Mouse (Mus musculus) layer of hippocampus, postnatal 36 days (tissue): ENCODE measurements around the gene Best1. TPM values are rescaled to one million over a fixed set of nuclear protein-coding genes. Genes with fewer than 3 reads are reported as not detected.

Experiments
- DNase-seq, 2 experiments: peaks; one replicate each; pipeline ENCODE4 v3.0.0; 2022
- total RNA-seq, 2 experiments: library from RNA; stranded (reverse); gene quantifications; 2 replicates each; pipeline ENCODE4 v1.2.3; 2021

Best1 gene
- total RNA-seq, 2 experiments from 2014 or later: 0.52 to 0.58 TPM

DNA sequence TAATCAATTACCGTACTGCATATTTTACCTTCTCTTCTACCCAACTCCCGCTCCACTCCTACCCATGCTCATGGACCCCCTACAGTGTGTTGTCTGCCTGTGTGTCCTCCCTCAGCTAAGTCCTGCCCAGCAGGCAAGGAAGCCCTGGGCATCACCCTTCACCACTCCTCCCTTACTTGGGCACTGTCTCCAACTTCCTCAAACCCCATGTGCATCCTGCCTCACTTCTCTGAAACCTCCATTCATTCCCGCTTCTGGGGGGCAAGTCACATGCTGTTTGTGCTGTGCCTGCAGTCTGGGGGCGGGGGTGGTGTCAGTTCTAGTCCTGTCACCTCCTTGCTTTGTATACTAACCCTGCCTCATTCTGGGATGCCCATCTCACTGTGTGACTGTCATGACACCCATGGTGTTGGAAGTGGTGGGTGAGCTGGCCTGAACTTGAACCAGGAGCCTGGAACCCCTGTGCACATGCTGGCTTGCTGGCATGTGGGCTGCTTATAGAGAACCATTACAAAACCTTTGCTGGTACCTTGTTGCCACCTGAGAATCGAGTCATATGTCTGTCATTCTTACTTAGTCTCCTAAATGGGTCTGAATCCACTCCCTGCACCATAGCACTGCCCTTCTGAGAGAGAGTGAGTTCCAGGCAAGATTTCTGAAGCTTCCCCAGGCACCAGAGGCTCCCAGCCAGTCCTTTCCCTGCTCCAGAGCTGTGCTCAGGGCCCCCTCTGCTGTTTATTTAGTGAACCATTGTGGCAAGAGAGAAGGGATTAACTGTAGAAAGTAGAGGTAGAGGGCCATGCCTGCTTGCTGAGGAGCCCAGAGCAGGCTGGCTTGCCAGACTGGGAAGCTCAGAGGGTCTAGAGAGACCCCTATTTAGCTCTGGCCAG, 21.2 kb upstream of the Best1 start:
- DNase-seq: peak; percentile 52 to 69

DNA sequence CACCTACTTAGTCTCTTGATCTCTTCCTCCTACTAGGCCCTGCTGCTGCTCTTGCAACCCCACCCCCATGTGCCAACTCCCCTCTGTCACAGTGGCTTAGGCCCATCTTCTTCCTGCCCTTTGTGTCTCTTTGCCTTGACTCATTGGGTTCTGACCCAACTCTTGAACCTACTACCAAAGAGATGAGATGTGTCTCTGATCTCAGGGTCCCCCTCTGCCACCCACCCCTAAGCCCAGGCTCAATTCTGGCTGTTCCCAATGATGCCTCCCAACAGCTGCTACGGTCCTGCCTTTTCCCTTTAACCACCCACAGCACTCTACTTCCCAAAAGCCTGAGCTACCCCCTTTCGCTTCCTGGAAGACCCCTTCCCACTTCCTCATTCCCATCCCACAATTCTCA, 20.5 kb upstream of the Best1 start:
- no peak for DNase-seq

DNA sequence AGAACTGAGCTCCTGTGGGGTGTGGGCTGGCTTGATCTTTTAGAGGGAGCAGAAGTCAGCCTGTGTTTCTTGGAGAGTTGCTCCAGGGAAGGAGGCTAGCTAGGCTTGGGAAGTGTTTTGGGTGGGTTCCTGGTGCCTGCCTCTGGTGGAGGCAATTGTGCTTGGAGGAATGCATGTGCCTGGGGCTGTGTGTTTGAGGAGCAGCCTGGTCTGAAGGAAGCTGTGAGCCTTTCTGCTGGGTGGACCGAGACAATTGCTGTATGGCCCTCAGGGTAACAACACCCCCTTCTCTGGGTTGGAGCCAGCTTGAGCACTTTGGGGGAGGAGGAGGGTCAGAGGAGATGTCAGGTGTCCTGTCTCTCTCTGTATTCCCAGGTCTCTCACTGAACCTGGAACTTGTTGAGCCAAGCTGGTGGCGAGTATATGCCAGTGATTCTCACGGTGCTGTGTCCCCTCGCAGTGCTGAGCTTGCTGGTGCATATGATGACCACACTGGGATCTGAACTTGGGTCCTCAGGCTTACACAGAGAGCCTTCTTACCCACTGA, 17.9 kb upstream of the Best1 start:
- DNase-seq: no peak

DNA sequence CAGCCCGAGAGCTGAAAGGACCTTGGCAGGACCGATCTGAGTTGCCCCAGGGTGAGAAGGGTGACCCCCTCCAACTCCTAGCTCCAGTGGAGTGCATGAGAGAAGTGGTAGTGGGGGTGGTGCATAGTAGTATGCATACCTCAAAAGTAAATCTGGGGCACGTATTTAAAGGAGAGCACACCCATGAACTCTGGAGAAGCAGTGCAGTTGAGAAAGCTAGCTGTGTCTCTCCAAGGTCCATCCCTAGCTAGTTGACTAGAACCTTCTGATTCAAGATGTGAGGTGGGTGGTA, 17.0 kb upstream of the Best1 start:
- no peak for DNase-seq

DNA sequence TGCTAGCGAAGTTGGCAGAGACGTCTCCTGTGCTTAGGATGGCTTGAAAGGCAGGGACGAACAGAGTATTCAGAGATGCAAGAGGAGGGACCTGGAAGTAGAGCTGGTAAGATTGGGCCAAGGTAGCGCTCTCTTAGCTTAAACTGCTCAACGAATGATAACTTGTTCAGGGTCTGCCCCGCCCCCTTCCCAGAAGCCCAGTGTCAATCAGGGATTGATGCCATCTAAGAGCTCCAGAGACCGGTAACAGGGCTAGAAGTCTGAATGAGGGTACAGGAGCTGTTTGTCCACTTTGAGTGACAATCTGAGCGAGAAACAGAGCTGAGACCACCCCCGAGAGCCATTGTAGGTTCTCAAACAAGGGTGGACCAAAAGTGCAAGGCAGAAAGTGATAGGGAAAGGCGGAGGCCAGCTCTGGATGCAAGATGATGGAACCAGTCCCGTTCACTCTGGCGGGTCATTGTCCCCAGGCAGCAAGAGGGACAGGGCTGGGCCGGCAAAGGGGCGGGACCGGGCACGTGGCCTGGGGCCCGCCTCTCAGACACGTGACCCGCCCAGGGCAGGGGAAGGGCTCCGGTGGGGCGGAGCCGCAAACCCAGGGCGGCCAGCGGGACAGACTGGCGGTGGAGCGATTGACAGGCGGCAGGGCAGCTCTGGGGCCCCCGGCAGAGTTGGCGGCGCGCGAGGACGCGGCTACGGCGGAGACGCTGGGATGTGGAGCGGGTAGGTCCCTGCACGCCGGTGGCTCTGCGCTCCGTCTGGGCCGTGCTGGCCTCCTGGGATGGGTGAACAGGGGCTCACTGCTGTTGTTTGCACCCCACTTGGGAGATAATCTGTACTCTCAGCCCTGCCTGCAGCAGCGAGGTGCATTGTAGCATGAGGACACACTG, 16.4 kb upstream of the Best1 start:
- peak; percentile 83 to 87 for DNase-seq

DNA sequence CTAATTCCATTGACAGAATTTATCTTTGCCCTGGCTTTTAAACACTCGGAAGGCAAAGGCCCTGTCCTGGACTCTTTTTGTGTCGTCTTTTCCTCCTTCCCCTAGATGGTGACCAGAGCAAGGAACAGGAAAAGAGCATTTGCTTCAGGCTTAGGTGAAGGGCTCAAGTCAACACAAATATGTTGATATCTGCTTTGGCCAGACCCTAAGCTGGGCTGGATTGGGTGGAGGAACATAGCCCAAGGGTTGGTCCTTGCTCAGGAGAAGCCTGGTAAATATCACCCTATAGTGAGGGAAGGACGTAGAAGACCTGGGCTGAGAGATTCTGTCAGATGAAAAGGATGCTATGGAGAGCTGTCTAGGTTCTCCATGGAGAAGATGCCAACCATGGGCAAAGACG, 14.7 kb upstream of the Best1 start:
- no peak for DNase-seq

DNA sequence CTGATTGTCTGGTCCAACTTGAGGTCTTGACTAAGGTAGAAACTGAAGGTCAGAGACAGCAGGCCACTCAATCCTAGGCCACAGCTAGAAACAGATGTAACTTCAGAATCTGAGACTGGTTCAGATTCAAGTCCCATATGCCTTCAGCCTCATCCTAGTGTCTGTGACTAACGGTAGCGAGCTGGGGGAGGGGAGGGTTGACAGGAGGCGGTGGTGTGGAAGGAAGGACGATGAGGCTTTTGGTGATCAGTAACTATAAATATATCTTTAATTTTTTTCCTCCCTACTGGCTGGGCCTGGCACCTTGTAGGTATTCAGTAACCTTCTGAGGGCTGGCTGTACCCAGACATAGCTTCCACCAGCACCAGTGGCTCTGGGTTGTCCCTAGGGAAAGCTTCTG, 14.0 kb upstream of the Best1 start:
- no peak for DNase-seq

DNA sequence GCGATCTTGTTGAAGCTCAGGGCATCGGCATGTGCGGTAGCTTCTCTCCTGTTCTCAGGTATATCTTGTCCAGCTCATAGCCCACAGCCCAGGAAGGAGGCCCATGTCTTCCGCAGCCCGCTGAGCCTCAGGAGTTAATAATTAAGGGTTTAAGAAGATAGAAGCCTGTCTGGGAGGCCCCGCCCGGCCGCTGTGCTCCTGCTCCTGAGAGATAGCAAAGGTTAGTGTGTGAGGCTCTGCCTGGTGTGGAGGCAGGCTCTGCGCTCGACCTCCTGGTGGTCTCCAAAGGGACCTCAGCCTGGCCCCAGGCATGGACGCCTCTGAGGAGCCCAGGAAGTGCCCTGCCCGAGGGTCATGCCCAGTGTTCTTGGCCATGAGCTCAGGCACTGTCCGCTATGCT, 13.4 kb upstream of the Best1 start:
- no peak for DNase-seq

DNA sequence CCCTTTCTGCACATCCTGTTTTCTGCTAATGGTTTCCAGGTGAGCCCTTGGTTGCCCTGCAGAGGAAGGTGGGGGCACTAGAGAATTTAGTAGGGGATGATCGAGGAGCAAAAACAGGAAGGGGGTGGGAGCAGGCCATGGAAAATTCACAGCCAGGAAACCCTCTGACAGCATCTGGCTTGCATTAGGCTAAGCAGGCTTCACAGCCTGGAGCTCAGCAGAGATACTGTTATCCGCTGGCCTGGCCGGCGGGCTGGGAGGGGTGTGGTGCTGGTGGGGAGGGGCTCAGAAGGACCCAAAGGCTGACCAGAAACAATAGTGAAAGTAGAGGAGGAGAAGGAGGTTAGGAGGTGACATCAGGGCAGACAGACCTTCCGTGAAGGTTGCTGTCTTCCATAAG, 12.5 kb upstream of the Best1 start:
- no peak for DNase-seq

DNA sequence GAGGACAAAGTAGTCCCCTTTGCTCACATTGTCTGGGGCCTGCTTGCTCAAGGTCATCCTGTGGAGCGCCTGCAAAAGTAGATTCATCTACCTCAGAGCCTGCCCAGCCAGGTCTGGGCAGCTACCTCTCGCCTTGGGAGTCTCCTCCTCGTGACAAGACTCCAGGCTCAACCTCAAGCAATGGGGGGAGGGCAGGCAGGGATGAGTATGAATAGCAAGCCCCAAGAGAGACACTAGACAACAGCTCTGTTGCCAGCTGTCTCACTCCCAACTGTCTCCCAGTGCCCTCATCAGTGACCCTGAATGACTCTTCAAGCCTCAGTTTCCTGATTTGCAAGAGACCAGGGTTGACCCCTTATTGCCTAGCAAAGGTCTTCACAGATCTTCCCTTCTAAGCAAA, 11.9 kb upstream of the Best1 start:
- no peak for DNase-seq

DNA sequence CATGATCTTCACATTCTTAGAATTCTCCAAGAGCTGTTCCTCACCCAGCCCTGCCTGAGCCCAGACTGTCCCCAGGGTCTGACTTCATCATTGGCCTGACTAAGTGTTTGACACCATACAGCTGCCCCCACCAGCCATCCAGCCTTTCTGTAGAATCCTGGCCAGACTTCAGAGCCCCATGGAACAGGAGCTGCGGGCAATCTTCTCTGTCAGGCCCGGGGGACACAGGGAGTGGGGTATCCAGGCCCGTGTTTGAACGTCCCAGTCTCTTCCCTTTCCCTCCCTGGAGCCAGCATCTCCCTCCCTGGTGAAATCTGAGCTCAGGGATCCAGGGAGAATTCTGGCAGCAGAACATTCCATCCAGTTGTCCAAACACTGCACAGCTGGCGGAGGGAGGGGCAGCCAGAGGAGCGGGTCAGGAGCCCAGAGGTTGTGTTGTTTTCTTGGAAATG, 11.4 kb upstream of the Best1 start:
- no peak for DNase-seq

DNA sequence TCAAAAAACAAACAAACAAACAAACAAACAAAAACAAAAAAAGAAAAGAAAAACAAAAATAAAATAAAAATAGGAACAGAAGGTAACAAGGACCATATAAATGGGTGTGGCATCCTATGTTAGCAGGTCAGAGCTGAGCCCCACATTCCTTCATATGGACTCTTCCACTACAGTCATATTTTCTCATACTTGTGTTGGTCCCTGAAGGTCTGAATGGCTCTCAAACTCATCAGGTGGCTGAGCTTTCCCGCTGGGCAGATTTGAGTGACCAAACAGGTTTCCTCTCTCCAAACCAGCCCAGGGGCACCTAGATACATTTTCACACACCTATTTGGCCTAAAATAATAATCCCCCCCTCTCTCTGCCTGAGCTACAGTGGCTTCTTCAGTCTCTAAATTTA, 10.0 kb upstream of the Best1 start:
- DNase-seq: no peak

DNA sequence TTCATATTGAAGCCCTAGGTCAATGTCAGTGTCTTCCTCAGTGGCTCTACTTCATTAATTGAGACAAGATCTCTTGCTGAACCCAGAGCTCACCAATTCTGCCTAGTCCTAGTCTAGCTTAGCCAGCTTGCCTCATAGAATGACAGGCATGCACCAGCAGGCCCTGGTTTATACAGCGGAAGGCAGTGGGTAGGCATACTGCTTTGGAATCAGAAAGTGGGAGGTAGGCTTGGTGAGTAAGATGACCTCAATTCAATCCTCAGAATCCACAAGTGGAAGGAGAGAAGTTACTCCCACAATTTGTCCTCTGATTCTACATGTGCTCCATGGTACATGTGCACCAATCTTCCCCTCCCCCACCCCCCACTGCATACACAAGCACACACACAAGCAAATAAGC, 2.3 kb upstream of the Best1 start:
- DNase-seq: no peak

DNA sequence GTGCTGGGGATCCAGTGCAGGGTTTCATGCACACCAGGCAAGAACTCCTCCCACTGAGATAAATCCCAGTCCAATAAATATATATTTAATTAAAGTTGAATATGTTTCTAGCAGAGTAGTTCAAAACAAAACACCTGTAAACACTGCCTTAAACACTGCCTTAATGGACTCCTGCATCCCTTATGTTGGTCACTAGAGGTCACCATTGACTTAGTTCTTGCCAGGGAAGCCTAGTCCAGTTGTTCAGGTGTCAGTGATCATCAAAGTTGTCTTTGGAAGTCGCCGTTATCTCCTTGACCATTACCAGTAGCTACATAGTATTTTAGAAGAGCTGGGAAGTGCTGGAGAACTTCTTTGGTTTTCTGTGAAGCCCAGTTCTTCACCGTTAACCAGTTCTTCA, 1.1 kb downstream of the Best1 start:
- DNase-seq: no peak

DNA sequence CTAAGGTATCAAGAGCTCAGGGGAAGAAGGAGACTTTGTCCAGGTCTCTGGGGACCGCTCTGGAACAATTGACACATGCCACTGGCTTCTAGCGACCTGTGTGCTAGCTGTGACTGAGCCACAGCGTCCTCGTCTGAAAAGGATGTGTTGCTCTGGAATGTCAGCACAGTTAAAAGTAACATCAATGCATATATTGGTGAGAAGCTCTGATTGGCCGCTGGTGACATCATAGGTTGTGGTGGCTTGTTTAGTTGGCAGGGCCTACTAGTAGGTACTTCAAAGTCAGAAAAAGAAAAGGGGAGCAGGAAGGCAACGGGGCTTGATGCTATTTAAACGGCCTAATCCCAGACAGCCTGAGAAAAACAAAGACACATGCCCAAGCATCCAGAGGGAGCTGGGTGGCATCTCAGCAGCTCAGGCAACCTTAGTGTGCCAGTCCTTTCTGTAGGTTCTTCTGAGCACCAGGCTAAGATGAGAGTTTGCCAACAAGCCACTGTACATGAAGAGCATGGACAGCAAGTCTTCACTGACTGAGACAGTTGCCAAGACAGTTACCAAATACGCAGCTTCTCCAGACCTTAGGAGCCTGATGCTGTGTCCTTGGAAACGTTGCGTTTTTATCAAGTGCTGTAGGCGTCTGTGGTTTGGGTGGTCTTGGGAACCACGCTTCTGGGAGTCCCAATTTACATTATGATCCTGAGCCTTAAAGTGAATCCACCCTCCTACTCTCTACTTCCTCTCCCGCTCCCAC, 2.5 kb downstream of the Best1 start:
- no peak for DNase-seq

DNA sequence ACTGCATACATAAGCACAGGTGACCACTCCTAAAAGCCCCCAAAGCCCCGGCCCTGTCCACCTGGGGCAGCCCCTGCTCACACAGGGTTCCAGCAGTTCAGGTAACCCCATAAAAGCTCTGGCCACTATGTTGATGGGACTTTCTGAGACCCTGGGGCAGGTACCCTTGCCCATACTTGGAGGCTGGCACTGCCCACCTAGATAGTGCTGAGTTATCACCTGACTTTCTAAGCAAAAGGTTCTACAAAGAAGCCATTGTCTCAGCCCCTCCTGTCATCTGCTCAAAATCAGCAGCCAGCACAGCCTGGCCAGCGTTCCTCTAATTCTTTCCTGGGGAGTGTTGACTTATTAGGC, 3.4 kb downstream of the Best1 start:
- DNase-seq: no peak

DNA sequence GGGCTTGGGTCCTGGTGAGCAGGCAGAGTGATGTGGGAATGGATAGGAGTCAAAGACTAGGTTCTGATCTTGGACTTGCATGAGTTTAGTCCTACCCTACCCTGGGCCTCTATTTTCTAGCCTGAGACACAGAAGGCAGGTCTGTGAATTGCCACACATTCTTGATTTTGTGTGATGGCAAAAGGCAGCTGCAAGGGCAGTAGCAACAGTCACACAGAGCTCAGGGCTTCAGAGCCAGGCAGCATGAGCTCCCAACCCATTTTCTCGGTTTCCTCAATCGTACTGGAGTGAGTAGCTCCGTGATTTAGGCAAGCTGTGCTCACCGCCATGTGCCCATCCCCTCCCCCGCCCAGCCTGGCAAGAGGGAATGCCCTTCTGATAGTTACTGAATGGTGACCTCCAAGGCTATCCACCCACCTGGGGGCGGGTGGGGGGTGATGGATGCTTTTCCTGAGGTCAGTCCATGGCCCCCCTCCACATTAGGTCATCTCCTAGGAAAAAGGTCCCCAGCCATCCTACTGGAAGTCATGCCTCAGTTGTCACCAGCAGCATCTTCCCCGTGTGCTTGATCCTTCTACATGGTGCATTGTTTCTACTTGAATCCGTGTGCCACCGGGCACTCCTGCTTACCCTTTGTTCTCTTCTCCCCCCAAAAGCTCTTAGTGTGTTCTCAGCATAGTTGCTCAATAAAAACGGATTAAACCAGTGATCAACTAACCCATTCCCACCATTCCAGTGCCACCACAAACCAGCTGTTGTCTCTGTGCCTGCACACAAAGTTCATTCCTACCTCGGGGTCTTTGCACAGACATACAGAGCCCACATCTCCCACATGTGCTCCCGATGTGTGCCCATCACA, 4.0 kb downstream of the Best1 start:
- no peak for DNase-seq

DNA sequence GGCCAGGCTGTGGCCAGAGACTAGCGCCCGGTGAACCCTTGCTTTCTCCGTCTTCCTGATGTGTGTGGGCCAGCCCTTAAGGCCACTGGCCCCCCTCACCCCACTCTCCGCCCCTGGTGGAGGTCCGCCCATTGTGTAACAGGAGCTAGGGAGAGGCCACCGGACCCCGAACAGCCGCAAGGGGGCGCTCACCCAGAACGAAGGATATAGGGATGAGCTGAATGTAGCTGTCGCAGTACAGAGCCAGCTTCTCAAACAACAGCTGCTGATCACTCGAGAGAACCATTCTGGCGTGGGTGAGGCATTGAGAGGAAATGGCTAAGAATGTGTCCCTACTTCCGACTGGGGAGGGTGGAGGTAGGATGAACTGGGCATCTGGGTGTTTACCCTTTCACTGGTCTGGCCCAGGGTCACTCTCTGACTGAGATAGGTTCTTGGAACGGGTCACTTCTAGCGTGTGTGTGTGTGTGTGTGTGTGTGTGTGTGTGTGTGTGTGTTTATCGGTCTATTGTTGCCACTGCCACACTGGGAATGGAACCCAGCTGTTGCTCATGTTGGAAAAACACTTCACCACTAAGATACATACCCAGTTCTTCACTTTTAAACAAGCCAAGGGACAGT, 8.3 kb downstream of the Best1 start:
- peak; percentile 82 to 84 for DNase-seq

DNA sequence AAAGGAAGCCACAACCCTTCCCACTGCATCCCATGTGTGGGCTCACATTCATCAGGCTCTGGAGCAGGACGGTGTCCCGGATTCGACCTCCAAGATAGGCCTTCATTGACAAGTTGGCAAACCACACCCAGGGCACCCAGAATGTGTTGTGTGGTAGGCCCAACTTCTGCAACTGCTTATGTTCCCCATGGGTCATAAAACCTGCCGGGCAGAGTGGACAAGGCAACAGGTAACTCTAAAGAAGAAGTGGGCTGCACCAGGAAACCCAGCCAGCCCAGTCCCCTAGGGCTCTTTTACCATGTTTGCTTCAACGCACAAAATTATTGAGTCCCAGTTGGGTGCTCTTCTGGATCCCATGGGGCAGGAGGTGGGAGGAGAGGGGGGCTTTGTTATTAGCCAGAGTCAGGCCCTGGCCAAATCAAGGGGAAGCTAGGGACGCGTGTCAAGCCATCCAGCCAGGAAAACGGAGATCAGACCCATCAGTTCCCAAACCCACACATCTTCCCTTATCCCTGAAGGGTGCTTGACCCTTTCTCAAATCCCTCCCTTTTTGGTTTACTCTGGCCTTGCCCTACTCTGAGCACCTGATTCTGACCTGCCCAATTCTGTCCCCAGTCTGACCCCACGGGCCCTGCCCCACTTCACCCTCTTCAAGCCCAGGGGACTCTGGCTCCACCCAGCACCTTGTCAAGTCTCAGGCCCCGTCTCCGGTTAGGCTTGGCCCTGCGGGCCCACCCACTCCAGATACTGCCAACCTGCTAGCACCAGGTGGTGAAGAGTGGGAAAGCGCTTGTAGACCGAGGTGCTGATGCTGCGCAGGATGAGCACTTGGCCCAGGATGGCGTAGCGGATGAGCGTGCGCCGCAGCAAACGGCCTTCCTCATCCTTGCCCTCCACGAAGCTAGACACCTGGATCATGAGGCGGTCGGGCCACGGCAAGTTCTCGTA, 9.1 kb downstream of the Best1 start:
- DNase-seq: no peak

DNA sequence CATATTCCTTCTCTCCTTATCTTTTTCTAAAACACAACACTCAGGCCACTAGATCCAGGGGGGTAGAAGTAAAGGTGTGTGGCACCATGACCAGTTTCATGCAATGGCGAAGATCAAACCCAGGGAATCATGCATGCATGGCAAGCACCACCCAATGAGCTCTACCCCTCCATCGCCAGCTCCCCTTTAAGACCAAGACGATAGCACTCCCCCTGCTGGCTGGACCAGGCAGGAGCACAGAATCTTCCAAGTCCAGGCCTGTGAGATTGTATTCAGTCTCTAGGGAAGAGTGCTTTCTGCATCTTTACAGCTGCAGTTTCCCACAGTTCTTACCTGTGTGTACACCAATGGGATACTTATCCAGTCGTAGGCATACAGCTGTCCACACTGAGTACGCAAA, 10.1 kb downstream of the Best1 start:
- DNase-seq: peak; percentile 80 to 81
